Mouse (Mus musculus) lung, postnatal 10 days (tissue): ENCODE data around the gene 1700023F06Rik.

Experiments used
- DNase-seq: peaks from one replicate; pipeline ENCODE4 v3.0.0; 2021

Gene 1700023F06Rik

DNA sequence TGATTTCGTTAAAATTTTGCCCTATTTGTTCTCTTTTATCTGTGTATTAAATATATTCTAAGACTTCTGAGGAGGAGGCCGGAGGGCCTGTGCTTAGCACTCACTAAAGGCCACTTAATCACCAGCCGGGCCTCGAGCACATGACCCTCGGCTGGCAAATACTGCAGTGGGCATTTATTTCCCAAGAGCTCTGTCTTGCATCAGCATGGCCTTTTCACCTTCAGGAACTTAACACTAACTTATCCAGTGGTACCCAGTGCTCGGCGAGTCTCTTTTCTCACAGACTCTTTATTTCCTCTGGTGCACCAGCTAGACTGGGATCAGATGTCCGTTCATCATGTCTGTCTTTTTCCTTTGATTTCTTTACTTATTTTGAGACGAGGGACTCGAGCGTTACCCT is 47.6 kb downstream of the 1700023F06Rik start:
- DNase-seq: no peak

DNA sequence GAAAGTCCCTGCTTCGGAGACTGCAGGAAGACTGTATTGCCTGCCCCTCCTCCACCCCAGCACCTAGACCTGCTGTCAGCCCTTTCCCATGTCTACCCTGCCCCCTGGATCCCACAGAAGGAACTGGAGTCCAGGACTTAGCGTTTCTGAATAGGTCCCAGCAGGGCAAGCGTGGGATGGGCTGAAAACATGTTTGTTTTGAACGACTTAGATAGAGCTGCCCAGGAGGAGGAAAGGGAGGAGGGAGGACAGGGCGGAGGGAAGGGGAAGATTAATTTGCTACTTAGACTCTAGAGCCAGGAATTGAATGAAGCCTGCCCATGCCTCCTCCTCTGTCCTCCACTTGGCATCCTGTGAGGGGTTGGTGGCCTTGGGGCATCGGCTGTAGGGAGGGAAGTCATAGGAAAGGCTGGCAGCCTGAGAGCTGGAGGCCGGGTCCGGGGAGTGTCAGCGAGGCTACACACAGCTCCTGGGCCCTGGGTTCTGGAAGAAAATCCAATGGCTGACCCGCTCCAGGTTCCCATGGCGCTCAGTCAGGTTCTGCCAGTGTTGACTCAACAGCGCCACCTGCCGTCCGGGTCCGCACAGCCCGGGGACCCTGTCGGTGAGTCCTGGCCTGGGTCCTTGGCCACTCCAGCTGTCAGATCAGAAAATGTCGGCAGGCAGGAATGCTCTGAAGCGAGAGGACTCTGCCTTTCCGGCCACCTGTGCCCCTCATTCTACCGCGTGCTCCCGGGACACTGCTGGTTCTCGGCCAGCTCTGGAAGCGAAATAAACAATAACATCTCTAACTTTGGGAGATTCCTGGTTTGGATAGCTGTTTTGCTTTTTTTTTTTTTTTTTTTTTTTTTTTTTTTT is 49.5 kb downstream of the 1700023F06Rik start:
- peak; percentile 98 for DNase-seq

DNA sequence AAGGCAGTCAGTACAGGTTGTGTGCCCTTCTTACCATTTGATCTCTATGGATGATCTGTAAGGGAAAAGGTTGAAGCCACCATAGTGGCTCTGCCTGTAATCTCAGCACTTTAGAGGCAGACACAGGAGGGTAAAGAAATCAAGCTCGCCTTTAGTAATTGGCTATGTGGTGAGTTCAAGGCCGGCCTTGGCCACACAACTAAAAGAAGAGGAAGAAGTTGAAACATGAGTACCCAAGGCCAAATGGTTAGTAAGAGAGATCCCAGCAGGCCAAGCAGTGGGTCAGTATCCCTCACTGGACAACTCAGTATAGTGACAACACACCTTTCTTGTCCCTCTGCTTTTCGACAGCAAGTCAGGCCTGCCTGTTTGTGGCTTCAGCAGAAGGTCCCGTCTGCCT is 58.6 kb downstream of the 1700023F06Rik start:
- DNase-seq: no peak
